Mouse (Mus musculus) layer of hippocampus, adult 11-12 months (tissue): ENCODE data around the gene Tnik.

Source experiments
- DNase-seq: peaks from one replicate; pipeline ENCODE4 v3.0.0; 2022; ENCODE audit warnings: low spot score

Gene Tnik

GRCm38 (mm10) chr3:28721218-28721617 lies 458.2 kb downstream of the Tnik start:
- no peak for DNase-seq

- no peak for DNase-seq
These were observed 458.8 kb downstream of the Tnik start for GRCm38 (mm10) chr3:28721838-28722237.

- no peak for DNase-seq
These were observed 459.5 kb downstream of the Tnik start for GRCm38 (mm10) chr3:28722531-28722930.

- DNase-seq, result no peak
These were observed 460.5 kb downstream of the Tnik start for GRCm38 (mm10) chr3:28723534-28723933.

- no peak for DNase-seq
These were observed 462.2 kb downstream of the Tnik start for GRCm38 (mm10) chr3:28725203-28725602.
